Mouse (Mus musculus) bone marrow, adult 2 months (tissue): ENCODE data around the gene Hmgxb4.

Experiments
- CTCF ChIP-seq: fragments of 200-500 bp; IDR thresholded peaks from 2 replicates; pipeline ENCODE4 v1.5.1; 2011; ENCODE audit warnings: low read length, control low read depth; ENCODE audit not compliant: control insufficient read depth, insufficient read depth
- POLR2A ChIP-seq: fragments of 200-500 bp; IDR thresholded peaks from 2 replicates; pipeline ENCODE4 v1.6.1; 2011; ENCODE audit warnings: low read depth, mild to moderate bottlenecking, control low read depth, low read length, borderline replicate concordance; ENCODE audit not compliant: control insufficient read depth

- no peak for TF ChIP-seq CTCF
- no peak for TF ChIP-seq POLR2A
These were observed 53.1 kb downstream of the Hmgxb4 start for GRCm38 (mm10) chr8:75046303-75046702.
